Mouse (Mus musculus) G1E (cell line): ENCODE measurements around the gene Fcgrt. TPM values are rescaled to one million over a fixed set of nuclear protein-coding genes. Genes with fewer than 3 reads are reported as not detected.
"Not testable (repeated sequence)": the region's sequence is repeated elsewhere in the genome, so short reads cannot be mapped to it uniquely, and the experiment has no call there.

Source experiments
- ATAC-seq: 2 replicates; pipeline ENCODE4 v1.8.0; 2016; ENCODE audit warnings: mild to moderate bottlenecking; ENCODE audit not compliant: insufficient number of reproducible peaks, poor library complexity, low FRiP score, severe bottlenecking; ENCODE audit errors: extremely low read depth
- DNase-seq: peaks from one replicate; pipeline ENCODE4 v3.0.0; 2012; ENCODE audit warnings: low spot score
- H3K27me3 ChIP-seq: 2 replicates; pipeline ENCODE4 v1.6.1; 2012; ENCODE audit warnings: mild to moderate bottlenecking, low read length, inconsistent platforms; ENCODE audit not compliant: insufficient read depth
- H3K36me3 ChIP-seq: replicated peaks from 2 replicates; pipeline ENCODE3; 2012; ENCODE audit warnings: mild to moderate bottlenecking, inconsistent platforms
- H3K4me1 ChIP-seq: 2 replicates; pipeline ENCODE4 v1.6.1; 2012; ENCODE audit warnings: low read depth, low read length, inconsistent platforms, mixed read lengths; ENCODE audit not compliant: insufficient read depth
- H3K4me3 ChIP-seq: 2 replicates; pipeline ENCODE4 v1.5.1; 2012; ENCODE audit warnings: low read depth, mild to moderate bottlenecking, inconsistent platforms, low read length, moderate library complexity, mixed read lengths
- H3K9me3 ChIP-seq: replicated peaks from 2 replicates; pipeline ENCODE4 v1.6.1; 2012; ENCODE audit warnings: inconsistent platforms
- CTCF ChIP-seq: IDR thresholded peaks from 2 replicates; pipeline ENCODE4 v1.5.1; 2012; ENCODE audit warnings: low read depth, low read length, inconsistent platforms, mixed read lengths
- GATA1 ChIP-seq: IDR thresholded peaks from 2 replicates; pipeline ENCODE4 v1.6.1; 2012; ENCODE audit warnings: borderline replicate concordance, low read length, inconsistent platforms, mixed read lengths
- GATA2 ChIP-seq: IDR thresholded peaks from 2 replicates; pipeline ENCODE4 v1.6.1; 2012; ENCODE audit warnings: low read depth, low read length, inconsistent platforms, borderline replicate concordance
- POLR2AphosphoS5 ChIP-seq: IDR thresholded peaks from 2 replicates; pipeline ENCODE4 v1.6.1; 2012; ENCODE audit warnings: low read depth, low read length, inconsistent platforms; ENCODE audit not compliant: insufficient replicate concordance
- TAL1 ChIP-seq: conservative IDR thresholded peaks from 2 replicates; pipeline ENCODE4 v1.6.1; 2012; ENCODE audit warnings: low read depth, low read length, inconsistent platforms, mixed read lengths
- polyA plus RNA-seq: library from polyadenylated mRNA; stranded (reverse); fragments of >175 nt; gene quantifications from 2 replicates; pipeline ENCODE4 v1.2.3, GENCODE M21; 2012
- total RNA-seq, 2 experiments: library from RNA; stranded (forward) in 1 of 2; stranded (reverse) in 1 of 2; fragments of 200-1000 nt in 1 of 2; fragments of >200 nt in 1 of 2; fragmentation: Nextera tagmentation in 1 of 2; gene quantifications; 2 replicates each; pipeline ENCODE4 v1.2.3; 2014 to 2017

Gene Fcgrt
- total and polyA plus RNA-seq, 3 experiments, result not detected

DNA sequence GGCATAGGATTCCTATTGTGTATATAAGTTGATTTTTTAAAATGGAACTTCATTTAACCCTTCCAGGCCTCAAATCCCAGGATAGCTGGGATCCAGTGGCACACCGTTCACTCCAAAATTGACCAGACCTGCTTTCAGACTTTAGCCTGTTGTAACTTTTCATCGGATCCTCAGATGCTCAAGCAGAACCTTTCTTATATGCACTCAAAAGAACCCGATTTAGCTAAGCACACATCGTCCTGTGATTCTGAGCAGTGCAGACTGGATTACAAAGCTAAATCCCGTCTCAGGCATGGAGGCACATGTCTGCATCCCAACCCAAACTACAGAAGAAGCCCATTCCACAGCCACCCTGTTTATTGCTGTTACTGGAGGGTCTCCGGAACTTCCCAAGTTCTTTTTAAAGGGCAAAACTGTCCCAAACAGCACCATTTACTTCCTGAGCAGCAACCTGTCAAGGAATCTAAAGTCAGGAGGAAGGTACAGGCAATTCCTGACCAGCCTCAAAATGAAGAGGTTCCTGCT, 24.1 kb upstream of the Fcgrt start:
- TF ChIP-seq TAL1, result no peak
- no peak for TF ChIP-seq GATA2
- no peak for TF ChIP-seq CTCF
- Histone ChIP-seq H3K9me3 (no peaks in the 10 kb centered on the region), H3K36me3 (peaks cover 71% of the 10 kb centered on the region), H3K27me3 (no peaks in the 10 kb centered on the region), H3K4me1 (peaks cover 66% of the 10 kb centered on the region), H3K4me3 (peak overlapping the region; percentile 93)
- ATAC-seq (no peak), DNase-seq (no peak)

- ATAC-seq (no peak), DNase-seq (no peak)
- Histone ChIP-seq H3K36me3 (peaks cover 71% of the 10 kb centered on the region), H3K4me1 (peaks cover 66% of the 10 kb centered on the region), H3K4me3 (peak overlapping the region; percentile 93), H3K27me3 (no peaks in the 10 kb centered on the region), H3K9me3 (no peaks in the 10 kb centered on the region)
- no peak for TF ChIP-seq POLR2AphosphoS5
- TF ChIP-seq CTCF, result no peak
- TF ChIP-seq GATA1, result no peak
- TF ChIP-seq TAL1, result no peak
- TF ChIP-seq GATA2, result no peak
Measured at GRCm38 (mm10) chr7:45126844-45127699, 23.4 kb upstream of the Fcgrt start.

DNA sequence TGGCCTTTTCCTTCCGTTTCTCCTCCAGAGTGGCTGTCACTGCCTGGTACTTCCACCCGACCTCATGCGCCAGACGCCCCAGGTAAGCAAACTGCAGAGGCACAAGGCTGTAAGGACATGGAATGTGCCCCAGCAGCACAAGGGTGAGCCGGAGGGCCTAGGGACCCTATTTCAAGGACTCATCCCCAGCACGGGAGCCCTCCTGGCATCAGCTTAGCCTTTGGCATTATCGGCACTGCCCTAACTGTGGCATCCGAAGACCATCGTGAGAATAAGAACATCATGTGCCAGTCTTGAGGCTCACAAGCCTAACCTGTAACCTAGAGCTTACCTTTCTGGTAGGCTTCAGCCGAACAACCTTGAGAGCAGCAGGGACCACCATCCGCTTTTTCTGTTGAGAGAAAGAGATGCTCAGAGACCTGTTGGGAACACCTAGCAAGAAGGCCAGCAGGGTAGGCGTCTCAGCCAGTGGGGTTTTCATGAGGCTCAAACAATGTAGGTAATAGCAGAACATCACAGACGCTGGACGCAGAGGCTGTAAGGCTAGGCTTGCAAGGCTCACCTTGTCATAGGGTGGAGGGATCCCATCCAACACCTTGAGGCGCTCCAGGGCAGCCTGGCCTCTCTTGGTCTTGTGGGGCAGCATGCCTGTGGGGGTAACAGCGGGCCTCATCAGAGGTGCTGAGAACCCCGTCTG, 22.6 kb upstream of the Fcgrt start:
- DNase-seq (no peak), ATAC-seq (no peak)
- Histone ChIP-seq H3K4me3 (peak overlapping the region; percentile 93), H3K36me3 (peaks cover 71% of the 10 kb centered on the region), H3K27me3 (no peaks in the 10 kb centered on the region), H3K9me3 (no peaks in the 10 kb centered on the region), H3K4me1 (peaks cover 68% of the 10 kb centered on the region)
- TF ChIP-seq GATA2 (no peak), CTCF (no peak), GATA1 (no peak), TAL1 (no peak), POLR2AphosphoS5 (no peak)

GRCm38 (mm10) chr7:45125649-45126048, 22.0 kb upstream of the Fcgrt start:
- H3K4me1 ChIP-seq, result peaks cover 68% of the 10 kb centered on the region
- H3K4me3 ChIP-seq, result peak overlapping the region; percentile 93
- ATAC-seq, H3K9me3 ChIP-seq, DNase-seq, H3K27me3 ChIP-seq: not testable (repeated sequence)
- H3K36me3 ChIP-seq, result peaks cover 71% of the 10 kb centered on the region

GRCm38 (mm10) chr7:45125144-45125600, 21.5 kb upstream of the Fcgrt start:
- Histone ChIP-seq H3K9me3 (no peaks in the 10 kb centered on the region), H3K4me1 (peaks cover 71% of the 10 kb centered on the region), H3K4me3 (peak overlapping the region; percentile 93; the same call in 1 of the 2 replicates), H3K27me3 (no peaks in the 10 kb centered on the region), H3K36me3 (peaks cover 73% of the 10 kb centered on the region)
- ATAC-seq (no peak), DNase-seq (no peak)
- TF ChIP-seq TAL1 (no peak), GATA2 (no peak), POLR2AphosphoS5 (no peak), CTCF (no peak), GATA1 (no peak)

DNA sequence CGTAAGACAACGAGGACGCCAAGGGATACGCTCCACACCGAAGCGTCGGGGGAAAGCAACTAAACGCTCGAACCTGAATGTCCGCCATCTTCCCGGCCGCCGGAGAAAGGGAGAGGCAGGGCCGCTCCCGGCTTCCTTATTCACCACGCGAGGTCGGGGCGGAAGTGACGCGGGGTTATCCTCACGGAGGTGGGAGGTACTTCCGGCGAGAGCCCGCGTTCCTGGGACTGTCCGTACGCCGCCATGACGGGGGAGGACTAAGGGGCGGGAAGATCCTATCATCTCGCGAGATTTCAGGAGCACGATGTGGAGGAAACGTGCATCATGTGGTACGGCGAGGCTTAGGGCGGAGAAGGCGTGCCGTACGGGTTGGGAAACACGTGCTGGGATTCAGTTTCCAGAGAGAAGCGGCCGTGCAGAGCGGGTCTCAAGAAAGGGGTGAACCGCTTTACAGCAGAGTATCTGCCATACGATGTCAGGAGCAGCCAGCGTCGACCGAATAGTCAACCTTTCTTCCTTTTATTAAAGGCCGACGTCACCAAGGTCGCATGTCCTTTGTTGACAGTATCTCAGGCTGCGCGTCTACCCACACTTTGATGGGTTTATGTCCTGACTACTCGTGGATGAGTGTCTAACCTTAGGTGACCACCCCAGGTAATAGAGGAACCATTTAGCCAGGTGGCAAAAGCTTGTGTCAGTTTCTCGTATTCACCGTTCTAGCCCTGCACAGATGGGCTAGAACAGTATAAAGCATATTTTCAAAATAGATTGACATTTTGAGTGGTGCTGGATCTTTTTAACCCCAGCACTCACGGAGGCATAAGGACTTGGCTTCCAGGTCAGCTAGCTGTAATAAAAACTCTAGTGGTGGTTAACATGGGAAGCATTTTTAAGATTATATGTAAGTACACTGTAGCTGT, 20.8 kb upstream of the Fcgrt start, which contains the start of gene Rps11:
Gene Rps11 (minus strand): TSS at position 216 of the 920 bp plus-strand sequence.
- Histone ChIP-seq H3K36me3 (peaks cover 78% of the 10 kb centered on the region), H3K9me3 (no peaks in the 10 kb centered on the region), H3K4me3 (peak within 1 kb of the TSS; percentile 93), H3K27me3 (no peaks in the 10 kb centered on the region), H3K4me1 (peaks cover 71% of the 10 kb centered on the region)
- TF ChIP-seq TAL1 (no peak), GATA2 (no peak), GATA1 (no peak), CTCF (no peak), POLR2AphosphoS5 (peak; percentile 97)
- peak; percentile 80 for DNase-seq
- peak; percentile 66 for ATAC-seq
